Mouse (Mus musculus) cerebellum, adult 9-11 months (tissue): ENCODE measurements around the gene Stx8.

ENCODE experiments used
- DNase-seq: peaks from one replicate; pipeline ENCODE4 v3.0.0; 2022

The Stx8 gene

DNA sequence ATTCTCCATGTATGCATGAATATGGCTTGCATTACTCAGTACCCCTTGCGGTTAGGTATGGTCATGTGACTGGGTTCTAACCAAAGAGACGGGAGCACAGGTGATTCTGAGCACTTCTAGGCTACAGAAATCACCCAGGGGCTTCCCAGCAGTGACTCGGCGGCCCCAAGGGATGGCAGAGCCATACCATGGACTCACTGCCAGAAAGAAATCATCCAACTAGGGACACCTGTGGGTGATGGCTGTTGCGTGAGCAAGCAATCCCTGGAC is 278.9 kb downstream of the Stx8 start:
- no peak for DNase-seq

DNA sequence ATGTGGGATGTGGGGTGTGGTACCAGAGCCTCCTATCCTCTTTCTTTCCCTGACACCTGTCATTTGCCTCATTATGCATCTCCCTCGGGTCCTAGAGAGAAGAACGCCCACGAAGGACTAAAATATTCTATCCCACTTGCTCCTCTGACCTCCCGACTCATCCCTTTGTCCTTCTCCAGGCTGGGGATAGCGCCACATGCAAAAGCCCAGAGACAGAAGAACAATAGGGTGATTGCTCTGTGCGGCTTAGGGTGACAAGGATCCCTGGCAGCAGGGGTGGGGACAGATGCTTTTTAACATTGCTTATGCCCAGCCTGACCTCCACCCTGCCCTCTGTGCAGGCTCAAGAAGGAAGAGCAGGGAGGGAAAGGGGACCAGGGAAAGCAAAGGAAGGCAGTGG is 281.9 kb downstream of the Stx8 start:
- no peak for DNase-seq

DNA sequence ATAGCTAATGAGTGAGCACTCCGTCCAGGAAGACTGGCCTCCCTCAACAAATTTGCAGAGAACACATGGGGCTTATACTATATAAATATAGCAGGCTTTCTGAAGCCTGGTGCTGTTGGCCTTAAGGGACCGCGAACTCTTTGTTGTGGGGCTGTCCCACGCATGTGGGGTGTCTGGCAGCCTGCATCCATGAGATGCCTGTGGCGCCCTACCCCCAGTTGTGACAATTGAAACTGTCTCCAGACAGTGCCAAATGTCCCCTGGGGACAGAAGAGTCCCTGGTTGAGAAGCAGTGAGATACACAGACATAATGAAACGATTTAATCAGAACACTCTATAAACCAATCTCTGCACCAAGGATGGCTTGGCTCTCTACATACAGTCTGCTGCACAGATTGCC is 284.1 kb downstream of the Stx8 start:
- DNase-seq: no peak

DNA sequence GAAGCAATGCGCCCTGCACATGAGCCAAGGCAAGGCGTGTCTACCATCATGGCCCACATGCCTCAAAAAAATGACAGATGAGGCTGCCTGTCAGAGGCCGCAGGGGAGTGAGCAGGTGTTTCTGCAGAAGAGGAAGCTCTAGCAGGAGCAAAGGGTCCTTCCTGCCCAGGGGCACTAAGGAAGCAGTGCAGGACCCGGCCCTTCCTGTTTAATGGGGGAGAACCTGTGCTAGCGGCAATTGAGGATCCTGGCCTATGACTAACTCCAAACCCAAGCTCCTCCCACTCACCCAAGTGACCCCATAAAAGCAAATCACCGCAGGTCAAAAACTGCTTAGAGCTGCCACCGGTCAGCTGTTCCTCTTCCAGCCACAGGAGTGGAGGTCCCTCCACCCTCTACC is 287.5 kb downstream of the Stx8 start:
- no peak for DNase-seq
